8 mouse cellular contexts compared by ENCODE assay signal in the genomic region with DNA sequence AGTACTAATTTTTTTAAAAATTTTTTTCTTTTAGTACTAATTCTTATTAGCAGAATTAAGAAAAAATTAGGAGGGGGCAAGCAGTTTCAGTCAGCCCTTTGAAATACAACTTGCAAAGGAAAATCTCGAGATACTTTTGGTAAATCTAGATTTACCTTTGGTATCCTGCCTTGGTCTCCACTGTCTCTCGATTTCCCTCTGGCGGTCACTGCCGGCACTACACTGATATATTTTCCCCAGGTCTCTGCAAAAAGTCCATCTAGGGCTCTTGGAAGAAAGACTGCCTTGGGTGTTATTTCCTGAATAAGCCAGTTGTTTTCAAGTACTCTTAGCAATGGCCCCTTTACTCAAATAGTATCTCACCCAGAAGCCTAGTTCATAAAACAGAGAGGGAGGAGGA.
DNase-seq lines count a peak whose midpoint lies in the region.
"Had no signal": no experiment of that assay in that cellular context is flagged by ENCODE, and none has a peak within 500 bp of the region (broad histone marks: within the 10 kb centered on the region; RNA-seq: fewer than 3 reads in every experiment).

No protein-coding gene starts in this region.

- peak; percentile 52 for DNase-seq in ES-CJ7 (ENCODE audit: low read depth, low spot score)
- peak; percentile 20 for DNase-seq in adrenal gland, adult 8-10 months
- DNase-seq in embryo, embryonic 11 days, result peak; percentile 69
- peak; percentile 74 to 84 for DNase-seq in heart, postnatal 14 days
- peak; percentile 73 for DNase-seq in left cerebral cortex, adult 11 months (ENCODE audit: low spot score)
- peak; percentile 61 for DNase-seq in midbrain, embryonic 10.5 days (ENCODE audit: low spot score)
- peak; percentile 46 for DNase-seq in spleen, adult 12 weeks (ENCODE audit: low spot score)

- H3K27ac ChIP-seq in midbrain, embryonic 10.5 days (replicated peaks), result no peak overlapping the region
- H3K27ac ChIP-seq: liver, embryonic 15.5 days had no signal

- WGBS in midbrain, embryonic 10.5 days, result 11% methylated on average over 4 of the region's 4 CpGs

- H3K27me3 ChIP-seq in midbrain, embryonic 10.5 days (ENCODE audit: low read depth, poor library complexity, severe bottlenecking), result no peaks in the 10 kb centered on the region
- H3K27me3 ChIP-seq: liver, embryonic 15.5 days had no signal

- no peaks in the 10 kb centered on the region for H3K9me3 ChIP-seq in midbrain, embryonic 10.5 days (replicated peaks)
- H3K9me3 ChIP-seq: liver, embryonic 15.5 days had no signal

- no peaks in the 10 kb centered on the region for H3K4me1 ChIP-seq in midbrain, embryonic 10.5 days
- H3K4me1 ChIP-seq: liver, embryonic 15.5 days had no signal

- H3K4me3 ChIP-seq in midbrain, embryonic 10.5 days, result no peak overlapping the region
- H3K4me3 ChIP-seq: liver, embryonic 15.5 days had no signal

- H3K36me3 ChIP-seq in midbrain, embryonic 10.5 days, result no peaks in the 10 kb centered on the region
- H3K36me3 ChIP-seq: liver, embryonic 15.5 days had no signal

- intact Hi-C loops in heart, postnatal 14 days (cut with DNase I), result loop anchor here (2.0 to 5.0 kb wide), 4 partner anchors 71 to 1304 kb away; a partner anchor contains a TSS

Comparison
In these comparisons a context has a peak if more than half of its experiments do, and no peak if none do; other contexts are left out.
1. DNase-seq: peak in every context shown above with its lines; median percentile 79 in heart, postnatal 14 days; 73 in left cerebral cortex, adult 11 months; 69 in embryo, embryonic 11 days; 61 in midbrain, embryonic 10.5 days; 52 in ES-CJ7; 46 in spleen, adult 12 weeks; 20 in adrenal gland, adult 8-10 months.